Mouse (Mus musculus) midbrain, embryonic 13.5 days (tissue): ENCODE data around the gene Smarcal1. TPM values are rescaled to one million over a fixed set of nuclear protein-coding genes. Genes with fewer than 3 reads are reported as not detected.

Source experiments
- ATAC-seq: fragments of 200-750 bp; cut with Nextera tagmentation; 2 replicates; pipeline ENCODE4 v1.8.0; 2017; ENCODE audit warnings: mild to moderate bottlenecking, moderate TSS enrichment, moderate library complexity
- H3K27ac ChIP-seq: fragments of 300-500 bp; sonication (generic); 2 replicates; pipeline ENCODE4 v1.5.1; 2015; ENCODE audit warnings: inconsistent platforms, mild to moderate bottlenecking, moderate library complexity
- H3K27me3 ChIP-seq: fragments of 300-500 bp; sonication (generic); 2 replicates; pipeline ENCODE4 v1.6.1; 2015; ENCODE audit warnings: mild to moderate bottlenecking, inconsistent platforms
- H3K36me3 ChIP-seq: fragments of 300-500 bp; sonication (generic); 2 replicates; pipeline ENCODE4 v1.6.1; 2015; ENCODE audit warnings: mild to moderate bottlenecking, inconsistent platforms
- H3K4me1 ChIP-seq: fragments of 300-500 bp; sonication (generic); replicated peaks from 2 replicates; pipeline ENCODE4 v1.6.1; 2015; ENCODE audit warnings: inconsistent platforms
- H3K4me2 ChIP-seq: fragments of 300-500 bp; sonication (generic); replicated peaks from 2 replicates; pipeline ENCODE4 v1.6.1; 2015; ENCODE audit warnings: moderate library complexity, mild to moderate bottlenecking, inconsistent platforms
- H3K4me3 ChIP-seq: fragments of 300-500 bp; sonication (generic); replicated peaks from 2 replicates; pipeline ENCODE4 v1.5.1; 2015; ENCODE audit warnings: mild to moderate bottlenecking, inconsistent platforms
- H3K9ac ChIP-seq: fragments of 300-500 bp; sonication (generic); replicated peaks from 2 replicates; pipeline ENCODE4 v1.6.1; 2015; ENCODE audit warnings: mild to moderate bottlenecking, inconsistent platforms
- H3K9me3 ChIP-seq: fragments of 300-500 bp; sonication (generic); 2 replicates; pipeline ENCODE4 v1.6.1; 2016; ENCODE audit warnings: mild to moderate bottlenecking, inconsistent platforms
- WGBS: fragments of 180-500 bp; shearing (Covaris S2); methylation state at CpG from one replicate; pipeline ENCODE4 v1.1.7; 2015; 5-methylcytosine and 5-hydroxymethylcytosine counted together
- polyA plus RNA-seq: library from polyadenylated mRNA; unstranded; fragments of >200 nt; fragmentation: Nextera tagmentation; extraction: Ambion mirVana; gene quantifications from 2 replicates; pipeline ENCODE4 v1.2.1, GENCODE M21; 2015

The Smarcal1 gene
- polyA plus RNA-seq, 1 experiment from 2014 or later, result 29.8 TPM

DNA sequence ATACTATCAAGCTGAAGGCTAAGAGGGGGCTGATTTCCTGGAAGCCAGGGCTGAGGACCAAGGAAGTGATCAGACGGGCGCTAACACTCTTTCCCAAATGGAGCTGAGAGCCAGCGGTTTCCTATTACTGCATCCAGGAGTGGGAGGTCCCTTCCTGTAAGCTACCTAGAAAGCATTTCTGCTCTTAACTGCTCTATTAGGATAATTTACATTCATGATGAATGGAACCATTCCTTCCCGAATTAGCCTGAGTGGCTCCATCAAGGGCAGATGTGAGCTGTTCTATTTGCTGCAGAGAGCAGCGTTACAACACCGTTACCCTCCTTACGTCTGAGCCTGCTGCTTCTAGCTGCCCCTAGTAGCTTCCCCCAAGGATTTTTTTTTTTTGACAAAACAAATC, 9.0 kb upstream of the Smarcal1 start:
- 74% methylated on average over 7 of the region's 7 CpGs for WGBS
- no peak overlapping the region for H3K9ac ChIP-seq
- H3K4me1 ChIP-seq, result peaks cover 30% of the 10 kb centered on the region
- no peaks in the 10 kb centered on the region for H3K9me3 ChIP-seq
- ATAC-seq, result no peak
- H3K27me3 ChIP-seq, result peaks cover 12% of the 10 kb centered on the region; the same call in 1 of the 2 replicates
- H3K27ac ChIP-seq, result no peak overlapping the region
- H3K4me2 ChIP-seq, result no peak overlapping the region
- H3K4me3 ChIP-seq, result no peak overlapping the region
- H3K36me3 ChIP-seq, result no peaks in the 10 kb centered on the region

DNA sequence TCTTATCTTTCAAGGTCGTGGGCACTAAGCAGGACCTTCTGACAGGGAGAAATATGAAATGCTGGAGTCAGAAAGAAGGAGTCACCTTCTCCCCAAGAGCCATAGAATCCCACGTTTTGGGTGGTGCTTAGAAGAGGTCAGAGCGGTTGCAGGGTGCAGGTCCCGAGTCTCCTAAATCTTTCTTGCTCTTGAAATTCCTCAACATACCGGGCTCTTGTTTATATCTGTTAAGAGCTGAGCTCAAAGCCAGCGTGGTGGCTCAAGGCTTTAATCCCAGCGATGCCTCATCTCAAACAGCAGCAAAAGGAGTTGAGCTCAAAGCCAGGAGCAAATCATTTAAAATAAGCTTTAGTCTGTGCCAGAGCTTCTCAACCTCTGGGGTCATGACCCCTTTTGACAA, 8.4 kb upstream of the Smarcal1 start:
- no peak overlapping the region for H3K9ac ChIP-seq
- WGBS, result 63% methylated on average over 7 of the region's 7 CpGs
- no peak overlapping the region for H3K4me3 ChIP-seq
- no peak for ATAC-seq
- H3K9me3 ChIP-seq, result no peaks in the 10 kb centered on the region
- H3K27ac ChIP-seq, result no peak overlapping the region
- peaks cover 25% of the 10 kb centered on the region for H3K4me1 ChIP-seq
- H3K36me3 ChIP-seq, result no peaks in the 10 kb centered on the region
- H3K27me3 ChIP-seq, result peaks cover 12% of the 10 kb centered on the region; the same call in 1 of the 2 replicates
- H3K4me2 ChIP-seq, result no peak overlapping the region

DNA sequence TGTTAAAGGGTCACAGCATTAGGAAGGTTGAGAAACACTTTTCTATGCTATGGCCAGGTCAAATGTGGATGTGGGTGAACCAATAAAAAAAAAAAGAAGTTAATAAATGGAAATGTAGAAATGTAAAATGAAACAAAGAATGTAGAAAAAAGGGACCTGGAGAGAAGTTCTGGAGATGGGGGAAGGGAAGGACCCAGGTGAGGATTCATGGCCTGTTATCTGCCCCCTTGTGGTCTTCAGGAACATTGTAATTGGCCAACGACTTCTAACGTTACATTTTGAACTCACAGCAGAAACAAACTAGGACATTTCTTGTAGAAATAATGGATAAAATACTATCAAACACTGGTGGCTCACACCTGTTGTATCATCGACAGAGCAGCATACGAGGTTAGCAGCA, 7.9 kb upstream of the Smarcal1 start:
- H3K9me3 ChIP-seq, result no peaks in the 10 kb centered on the region
- no peak overlapping the region for H3K4me3 ChIP-seq
- no peak overlapping the region for H3K4me2 ChIP-seq
- no peak overlapping the region for H3K27ac ChIP-seq
- H3K27me3 ChIP-seq, result peaks cover 12% of the 10 kb centered on the region; the same call in 1 of the 2 replicates
- ATAC-seq, result no peak
- WGBS, result 68% methylated on average over 4 of the region's 4 CpGs
- peaks cover 25% of the 10 kb centered on the region for H3K4me1 ChIP-seq
- H3K36me3 ChIP-seq, result no peaks in the 10 kb centered on the region
- H3K9ac ChIP-seq, result no peak overlapping the region

DNA sequence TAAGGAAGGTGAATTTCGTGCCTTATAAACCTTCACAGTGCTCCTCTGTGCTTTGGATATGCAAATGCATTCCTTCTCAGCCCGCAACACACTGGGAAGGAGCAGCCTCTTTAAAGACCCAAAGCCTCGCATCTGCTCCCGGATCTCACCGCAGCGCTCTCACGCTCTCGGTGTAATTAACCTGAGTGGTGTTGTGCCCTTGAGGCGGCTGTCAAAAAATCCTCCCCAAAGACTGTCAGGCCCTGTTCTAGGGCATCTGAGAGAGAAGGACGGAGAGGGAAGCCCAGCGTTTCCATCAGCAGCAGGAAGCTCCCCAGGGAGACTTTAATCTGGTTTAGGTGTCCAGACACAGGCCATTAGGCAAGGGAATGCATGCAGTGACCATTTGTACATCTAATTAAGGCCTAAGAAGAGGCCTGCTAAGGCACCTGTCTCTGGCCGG, 5.5 kb upstream of the Smarcal1 start:
- H3K36me3 ChIP-seq, result no peaks in the 10 kb centered on the region
- 0 out of 2 replicates have a peak overlapping the region, but pooled peaks have one; percentile 13 for H3K4me3 ChIP-seq
- under 1% methylated on average over 12 of the region's 12 CpGs for WGBS
- peak overlapping the region; percentile 44 for H3K4me2 ChIP-seq
- peak overlapping the region; percentile 3; the same call in 1 of the 2 replicates for H3K27ac ChIP-seq
- ATAC-seq, result peak; percentile 55
- H3K9ac ChIP-seq, result peak overlapping the region; percentile 48; the same call in 1 of the 2 replicates
- no peaks in the 10 kb centered on the region for H3K9me3 ChIP-seq
- peaks cover 25% of the 10 kb centered on the region for H3K4me1 ChIP-seq
- H3K27me3 ChIP-seq, result peaks cover 12% of the 10 kb centered on the region; the same call in 1 of the 2 replicates

DNA sequence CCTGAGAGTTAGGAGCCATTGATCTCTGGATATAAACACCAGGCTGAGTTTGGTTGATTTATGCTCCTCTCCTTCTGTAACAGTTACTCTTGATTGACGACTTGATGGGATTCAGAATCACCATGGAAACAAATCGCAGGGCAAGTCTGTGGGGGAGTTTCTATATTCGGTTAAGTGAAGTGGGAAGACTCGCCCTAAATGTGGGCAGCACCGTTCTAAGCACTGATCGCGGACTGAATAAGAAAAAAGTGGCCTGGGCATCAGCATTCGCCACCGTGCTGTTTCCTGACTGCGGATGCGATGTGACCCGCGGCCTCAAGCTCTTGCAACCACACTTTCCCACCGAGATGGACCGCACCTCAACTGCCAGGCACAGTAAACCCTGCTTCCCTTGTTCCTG, 4.7 kb upstream of the Smarcal1 start:
- ATAC-seq, result no peak
- Histone ChIP-seq H3K36me3 (no peaks in the 10 kb centered on the region), H3K4me1 (peaks cover 25% of the 10 kb centered on the region), H3K4me2 (peak overlapping the region; percentile 26; the same call in 1 of the 2 replicates), H3K9me3 (no peaks in the 10 kb centered on the region), H3K9ac (no peak overlapping the region), H3K4me3 (no peak overlapping the region), H3K27ac (no peak overlapping the region; the same call in 1 of the 2 replicates), H3K27me3 (peaks cover 12% of the 10 kb centered on the region; the same call in 1 of the 2 replicates)
- WGBS, result 30% methylated on average over 15 of the region's 15 CpGs

DNA sequence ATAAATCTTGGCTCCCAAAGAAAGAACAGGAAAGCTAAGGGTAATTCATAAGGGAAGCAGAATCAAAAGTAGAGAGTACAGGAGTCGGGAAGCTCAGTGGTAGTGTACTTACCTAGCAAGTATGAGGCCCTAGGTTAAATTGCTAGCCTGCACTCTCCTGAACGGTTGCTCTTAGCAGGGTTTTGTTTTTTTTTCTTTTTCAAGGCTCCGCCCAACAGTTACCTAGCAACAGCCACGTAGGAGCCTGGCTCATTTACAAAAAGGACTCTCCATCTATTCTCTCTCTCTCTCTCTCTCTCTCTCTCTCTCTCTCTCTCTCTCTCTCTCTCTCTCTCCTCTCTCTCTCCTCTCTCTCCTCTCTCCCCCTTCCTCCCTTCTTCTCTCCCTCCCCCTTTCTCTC, 4.2 kb upstream of the Smarcal1 start:
- H3K4me2 ChIP-seq, result peak overlapping the region; percentile 26; the same call in 1 of the 2 replicates
- WGBS, result 27% methylated on average over 4 of the region's 4 CpGs
- peaks cover 28% of the 10 kb centered on the region for H3K4me1 ChIP-seq
- H3K9ac ChIP-seq, result no peak overlapping the region
- no peaks in the 10 kb centered on the region for H3K9me3 ChIP-seq
- ATAC-seq, result no peak
- no peaks in the 10 kb centered on the region for H3K36me3 ChIP-seq
- no peak overlapping the region for H3K4me3 ChIP-seq
- no peak overlapping the region for H3K27ac ChIP-seq
- H3K27me3 ChIP-seq, result peaks cover 12% of the 10 kb centered on the region; the same call in 1 of the 2 replicates

DNA sequence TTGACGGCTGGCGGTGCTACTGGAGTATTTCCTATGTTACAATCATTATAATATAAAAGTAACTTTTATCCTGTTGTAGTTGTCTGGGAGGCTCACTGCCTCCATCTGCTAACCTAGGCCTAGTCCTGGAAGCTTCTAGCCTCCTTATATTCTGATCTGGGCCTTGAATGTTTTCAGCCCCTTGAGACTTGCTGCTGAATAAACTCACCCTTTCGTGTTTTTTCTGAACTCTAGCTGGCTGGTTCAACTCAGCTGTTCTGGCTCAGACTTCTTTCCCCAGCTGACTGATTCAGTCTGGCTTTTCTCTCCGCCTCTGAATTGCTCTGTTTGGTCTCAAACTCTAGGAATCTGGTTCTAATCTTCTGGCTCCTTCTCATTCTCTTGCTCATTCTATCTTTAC, 855 bp downstream of the Smarcal1 start:
- peaks cover 18% of the 10 kb centered on the region for H3K4me1 ChIP-seq
- ATAC-seq, result no peak
- peak overlapping the region; percentile 63 for H3K4me2 ChIP-seq
- H3K27ac ChIP-seq, result peak overlapping the region; percentile 89
- no peaks in the 10 kb centered on the region for H3K27me3 ChIP-seq
- H3K36me3 ChIP-seq, result peaks cover 27% of the 10 kb centered on the region
- WGBS, result 71% methylated on average over 4 of the region's 4 CpGs
- no peaks in the 10 kb centered on the region for H3K9me3 ChIP-seq
- peak overlapping the region; percentile 66 for H3K9ac ChIP-seq
- H3K4me3 ChIP-seq, result peak overlapping the region; percentile 59

DNA sequence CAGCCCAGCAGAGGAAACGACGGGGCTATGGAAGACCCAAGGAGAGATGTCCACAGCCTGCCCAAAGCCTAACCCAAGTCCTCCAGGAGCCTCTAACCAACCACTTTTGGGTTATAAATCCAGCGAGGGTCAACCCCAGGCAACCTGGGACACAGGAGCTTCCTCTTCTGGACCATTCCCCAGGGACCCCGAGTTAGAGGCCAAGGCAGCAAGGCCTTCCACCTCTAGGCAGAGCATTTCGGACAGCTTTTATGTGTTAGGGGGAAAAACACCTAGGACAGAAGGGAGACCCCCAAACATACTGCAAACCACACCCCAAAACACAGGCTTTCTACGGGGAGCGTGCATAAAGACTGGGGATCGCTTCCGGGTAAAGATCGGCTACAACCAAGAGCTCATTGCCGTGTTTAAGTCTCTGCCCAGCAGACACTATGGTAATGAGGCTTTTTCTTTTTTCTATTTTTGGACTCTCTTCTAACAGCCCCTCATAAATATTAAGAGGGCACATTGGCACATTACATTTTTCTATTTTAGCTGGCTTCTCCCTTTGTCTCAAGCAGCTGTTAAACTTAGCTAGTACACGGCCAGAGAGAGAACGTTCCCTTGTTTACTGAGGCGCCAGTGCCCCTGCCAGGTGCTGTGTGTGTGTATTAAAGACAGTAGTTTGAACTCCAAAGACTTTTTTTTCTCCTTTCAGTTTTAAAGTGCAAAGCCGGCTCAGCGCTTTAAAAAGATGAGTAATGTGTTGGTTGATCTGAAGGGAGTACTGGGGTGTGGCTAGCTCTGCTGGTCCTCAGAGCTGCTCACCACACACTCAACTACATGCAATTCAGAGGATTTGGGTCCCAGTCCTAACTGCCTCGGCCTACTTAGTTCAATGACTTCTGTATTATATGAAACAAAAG, 3.2 kb downstream of the Smarcal1 start:
- Histone ChIP-seq H3K9ac (no peak overlapping the region), H3K36me3 (peaks cover 38% of the 10 kb centered on the region), H3K4me1 (peaks cover 17% of the 10 kb centered on the region), H3K27ac (no peak overlapping the region), H3K9me3 (no peaks in the 10 kb centered on the region), H3K27me3 (no peaks in the 10 kb centered on the region), H3K4me2 (no peak overlapping the region), H3K4me3 (no peak overlapping the region)
- ATAC-seq, result no peak
- 90% methylated on average over 17 of the region's 17 CpGs for WGBS

DNA sequence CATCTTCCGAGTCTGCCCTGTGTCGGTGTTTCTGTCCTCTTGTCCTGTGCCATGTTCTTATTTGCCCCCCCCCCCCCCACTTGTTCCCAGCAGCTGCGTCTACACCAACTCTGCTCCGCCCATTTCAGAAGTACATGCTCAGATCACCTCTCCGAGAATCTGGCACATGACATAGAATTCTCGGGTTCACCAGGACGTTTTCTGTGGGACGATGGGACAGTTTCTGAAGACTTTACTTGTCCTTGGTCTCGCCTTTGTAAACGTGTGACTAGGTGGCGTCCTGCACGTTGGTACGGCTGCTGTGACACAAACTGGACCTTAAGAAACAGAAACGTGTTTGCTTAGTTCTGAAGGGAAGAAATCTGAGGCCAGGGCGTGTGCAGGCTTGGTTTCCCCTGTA, 4.5 kb downstream of the Smarcal1 start:
- no peaks in the 10 kb centered on the region for H3K9me3 ChIP-seq
- peaks cover 17% of the 10 kb centered on the region for H3K4me1 ChIP-seq
- H3K9ac ChIP-seq, result no peak overlapping the region
- no peak for ATAC-seq
- 92% methylated on average over 15 of the region's 15 CpGs for WGBS
- no peak overlapping the region for H3K4me2 ChIP-seq
- H3K27me3 ChIP-seq, result no peaks in the 10 kb centered on the region
- no peak overlapping the region for H3K27ac ChIP-seq
- H3K4me3 ChIP-seq, result no peak overlapping the region
- H3K36me3 ChIP-seq, result peaks cover 51% of the 10 kb centered on the region

DNA sequence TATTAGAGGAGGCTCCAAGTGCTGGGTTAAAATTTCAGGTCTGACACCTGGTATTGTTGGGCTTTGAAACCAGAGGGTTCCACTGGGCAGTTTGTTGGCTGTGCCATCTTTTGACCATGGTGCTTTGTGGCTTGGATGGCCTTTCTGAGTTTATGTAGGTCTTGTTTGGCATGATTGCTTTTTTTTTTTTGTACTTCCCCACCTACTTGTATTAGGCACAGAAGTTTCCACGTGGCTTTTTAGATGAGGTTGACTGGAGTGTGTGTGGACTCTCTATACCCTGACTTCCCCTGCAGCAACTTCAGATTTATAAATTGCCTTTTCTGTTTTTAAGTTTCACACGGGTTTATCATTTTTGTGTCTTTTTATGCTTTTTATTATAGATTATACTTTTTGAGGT, 5.7 kb downstream of the Smarcal1 start:
- Histone ChIP-seq H3K9me3 (no peaks in the 10 kb centered on the region), H3K9ac (no peak overlapping the region), H3K27me3 (no peaks in the 10 kb centered on the region), H3K27ac (no peak overlapping the region), H3K4me1 (peaks cover 20% of the 10 kb centered on the region), H3K36me3 (peaks cover 64% of the 10 kb centered on the region), H3K4me2 (no peak overlapping the region), H3K4me3 (no peak overlapping the region)
- 92% methylated on average over 2 of the region's 2 CpGs for whole genome bisulfite sequencing
- ATAC-seq, result no peak

DNA sequence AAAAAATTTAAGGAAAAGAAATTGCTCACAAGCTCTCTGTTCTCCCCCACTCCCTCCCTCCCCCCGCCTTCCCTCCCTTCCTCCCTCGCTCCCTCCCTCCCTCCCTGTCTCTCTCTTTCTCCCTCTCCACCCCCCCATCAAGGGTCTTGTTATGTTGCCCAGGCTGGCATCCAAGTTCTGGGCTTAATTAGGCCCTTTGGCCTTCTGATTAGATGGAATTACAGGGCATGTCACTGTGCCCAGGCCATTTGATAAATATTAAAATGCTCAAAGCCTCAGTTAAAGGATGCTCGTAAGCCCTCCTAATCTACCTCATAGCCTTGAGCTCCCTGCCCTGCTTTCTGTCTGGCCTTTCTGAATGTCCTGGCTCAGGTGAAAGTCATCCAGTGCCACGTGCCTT, 7.6 kb downstream of the Smarcal1 start:
- H3K27me3 ChIP-seq, result no peaks in the 10 kb centered on the region
- H3K4me1 ChIP-seq, result 0 out of 2 replicates have a peak, but pooled peaks cover 6% of the 10 kb centered on the region
- 92% methylated on average over 4 of the region's 4 CpGs for WGBS
- no peak overlapping the region for H3K4me2 ChIP-seq
- H3K4me3 ChIP-seq, result no peak overlapping the region
- no peak for ATAC-seq
- peaks cover 73% of the 10 kb centered on the region for H3K36me3 ChIP-seq
- H3K9ac ChIP-seq, result no peak overlapping the region
- H3K27ac ChIP-seq, result no peak overlapping the region
- H3K9me3 ChIP-seq, result no peaks in the 10 kb centered on the region

DNA sequence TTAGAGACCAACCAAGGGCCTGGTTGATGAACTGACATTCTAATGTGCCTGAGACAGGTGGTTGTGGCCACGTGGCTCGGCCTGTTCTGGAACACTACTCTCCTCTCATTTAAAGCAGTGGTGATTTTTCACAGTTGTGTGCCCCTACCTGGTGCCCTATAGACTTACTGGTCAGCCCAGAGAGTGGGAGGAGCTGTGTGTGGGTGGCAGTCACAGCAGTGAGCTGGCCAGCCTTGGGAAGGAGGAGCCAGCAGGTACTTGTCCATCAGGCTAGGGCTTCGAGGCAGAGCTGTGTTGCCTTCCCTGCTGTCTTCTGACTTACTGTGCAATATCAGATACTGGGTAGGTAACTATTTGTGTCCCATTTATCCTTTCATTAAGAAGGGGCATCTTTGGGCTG, 9.3 kb downstream of the Smarcal1 start:
- Histone ChIP-seq H3K27ac (no peak overlapping the region), H3K4me3 (no peak overlapping the region), H3K27me3 (no peaks in the 10 kb centered on the region), H3K4me2 (no peak overlapping the region), H3K4me1 (0 out of 2 replicates have a peak, but pooled peaks cover 6% of the 10 kb centered on the region), H3K36me3 (peaks cover 73% of the 10 kb centered on the region), H3K9ac (no peak overlapping the region), H3K9me3 (no peaks in the 10 kb centered on the region)
- WGBS, result 97% methylated on average over 3 of the region's 3 CpGs
- ATAC-seq, result no peak
